Mouse (Mus musculus): ENCODE measurements at regions not wholly inside any gene's neighbourhood (a gene's known extent, or its start where the extent isn't known, plus 50 kb on each side); places are given as distances from the start of the nearest gene placed in this dataset.
"Not testable (repeated sequence)": the region's sequence is repeated elsewhere in the genome, so short reads cannot be mapped to it uniquely, and the experiment has no call there.

- WGBS = 80% methylated on average over 2 of the region's 2 CpGs
- ATAC-seq (replicated peaks) = no peak
Observed at GRCm38 (mm10) chr17:62160301-62160700, 720.8 kb downstream of the Efna5 start.

GRCm38 (mm10) chr17:62135050-62135449 lies 746.1 kb downstream of the Efna5 start:
- Histone ChIP-seq H3K27me3 (no peaks in the 10 kb centered on the region), H3K36me3 (no peaks in the 10 kb centered on the region), H3K4me2 (replicated peaks) (no peak overlapping the region), H3K9ac (replicated peaks) (no peak overlapping the region), H3K4me1 (no peaks in the 10 kb centered on the region), H3K9me3 (no peaks in the 10 kb centered on the region), H3K27ac (replicated peaks) (no peak overlapping the region), H3K4me3 (no peak overlapping the region)
- 0 out of 2 replicates have a peak, but pooled peaks have one; percentile 35 for ATAC-seq (replicated peaks)
- 21% methylated on average over 3 of the region's 3 CpGs for WGBS

More at GRCm38 (mm10) chr17:62160301-62160700, 720.8 kb downstream of the Efna5 start:
- no peaks in the 10 kb centered on the region for H3K36me3 ChIP-seq
- H3K27ac ChIP-seq (replicated peaks) = no peak overlapping the region
- H3K4me1 ChIP-seq = no peaks in the 10 kb centered on the region
- H3K27me3 ChIP-seq = no peaks in the 10 kb centered on the region
- no peak overlapping the region for H3K4me3 ChIP-seq
- H3K9ac ChIP-seq (replicated peaks) = no peak overlapping the region
- H3K4me2 ChIP-seq (replicated peaks) = no peak overlapping the region
- H3K9me3 ChIP-seq = no peaks in the 10 kb centered on the region

GRCm38 (mm10) chr17:62111703-62112102 lies 769.4 kb downstream of the Efna5 start:
- WGBS = 92% methylated on average over 3 of the region's 3 CpGs
- not testable (repeated sequence) for H3K27ac ChIP-seq (replicated peaks); H3K9ac ChIP-seq (replicated peaks); H3K36me3 ChIP-seq; ATAC-seq (replicated peaks); H3K9me3 ChIP-seq; H3K4me1 ChIP-seq; H3K4me3 ChIP-seq; H3K4me2 ChIP-seq (replicated peaks); H3K27me3 ChIP-seq

GRCm38 (mm10) chr17:62109052-62109451 lies 772.1 kb downstream of the Efna5 start:
- no peak overlapping the region for H3K4me3 ChIP-seq
- no peak for ATAC-seq (replicated peaks)
- no peaks in the 10 kb centered on the region for H3K9me3 ChIP-seq
- H3K4me1 ChIP-seq = no peaks in the 10 kb centered on the region
- H3K9ac ChIP-seq (replicated peaks) = no peak overlapping the region
- H3K27ac ChIP-seq (replicated peaks) = no peak overlapping the region
- no peaks in the 10 kb centered on the region for H3K36me3 ChIP-seq
- no peak overlapping the region for H3K4me2 ChIP-seq (replicated peaks)
- H3K27me3 ChIP-seq = no peaks in the 10 kb centered on the region

- Histone ChIP-seq H3K9me3 (no peaks in the 10 kb centered on the region), H3K4me1 (no peaks in the 10 kb centered on the region), H3K27ac (replicated peaks) (no peak overlapping the region), H3K36me3 (no peaks in the 10 kb centered on the region), H3K4me2 (replicated peaks) (no peak overlapping the region), H3K4me3 (no peak overlapping the region), H3K27me3 (no peaks in the 10 kb centered on the region), H3K9ac (replicated peaks) (no peak overlapping the region)
- ATAC-seq (replicated peaks) = no peak
- 62% methylated on average over 4 of the region's 4 CpGs for WGBS
Observed at GRCm38 (mm10) chr17:62083281-62083680, 797.8 kb downstream of the Efna5 start.

GRCm38 (mm10) chr17:62077604-62078003 lies 803.5 kb downstream of the Efna5 start:
- Histone ChIP-seq H3K36me3 (no peaks in the 10 kb centered on the region), H3K4me1 (peaks cover 4% of the 10 kb centered on the region; the same call in 1 of the 2 replicates), H3K27ac (replicated peaks) (no peak overlapping the region), H3K9ac (replicated peaks) (no peak overlapping the region), H3K4me2 (replicated peaks) (no peak overlapping the region), H3K9me3 (no peaks in the 10 kb centered on the region), H3K27me3 (no peaks in the 10 kb centered on the region), H3K4me3 (no peak overlapping the region)
- ATAC-seq (replicated peaks) = peak; percentile 63; the same call in 1 of the 2 replicates
- WGBS = 45% methylated on average over 7 of the region's 7 CpGs

- 89% methylated on average over 1 of the region's 1 CpGs for WGBS
- no peak for ATAC-seq (replicated peaks)
- Histone ChIP-seq H3K9ac (replicated peaks) (no peak overlapping the region), H3K27ac (replicated peaks) (no peak overlapping the region), H3K4me2 (replicated peaks) (no peak overlapping the region), H3K27me3 (no peaks in the 10 kb centered on the region), H3K4me3 (no peak overlapping the region), H3K36me3 (no peaks in the 10 kb centered on the region), H3K9me3 (no peaks in the 10 kb centered on the region), H3K4me1 (no peaks in the 10 kb centered on the region)
Observed at GRCm38 (mm10) chr17:62064939-62065338, 816.2 kb downstream of the Efna5 start.

GRCm38 (mm10) chr17:62058016-62058415 lies 823.1 kb downstream of the Efna5 start:
- Histone ChIP-seq H3K27me3 (no peaks in the 10 kb centered on the region), H3K27ac (replicated peaks) (no peak overlapping the region), H3K4me3 (no peak overlapping the region), H3K9me3 (no peaks in the 10 kb centered on the region), H3K4me1 (no peaks in the 10 kb centered on the region), H3K36me3 (no peaks in the 10 kb centered on the region), H3K9ac (replicated peaks) (no peak overlapping the region), H3K4me2 (replicated peaks) (no peak overlapping the region)
- ATAC-seq (replicated peaks) = no peak
- WGBS = 83% methylated on average over 3 of the region's 3 CpGs

GRCm38 (mm10) chr17:62054801-62055200 lies 826.3 kb downstream of the Efna5 start:
- no peaks in the 10 kb centered on the region for H3K36me3 ChIP-seq
- WGBS = 66% methylated on average over 6 of the region's 6 CpGs
- H3K4me1 ChIP-seq = no peaks in the 10 kb centered on the region
- no peaks in the 10 kb centered on the region for H3K27me3 ChIP-seq
- ATAC-seq (replicated peaks) = no peak
- no peak overlapping the region for H3K4me3 ChIP-seq
- no peak overlapping the region for H3K4me2 ChIP-seq (replicated peaks)
- H3K27ac ChIP-seq (replicated peaks) = no peak overlapping the region
- H3K9me3 ChIP-seq = no peaks in the 10 kb centered on the region
- H3K9ac ChIP-seq (replicated peaks) = no peak overlapping the region

GRCm38 (mm10) chr17:62048989-62049388 lies 832.1 kb downstream of the Efna5 start:
- Histone ChIP-seq H3K4me1 (no peaks in the 10 kb centered on the region), H3K27me3 (no peaks in the 10 kb centered on the region), H3K4me3 (no peak overlapping the region), H3K36me3 (no peaks in the 10 kb centered on the region), H3K9me3 (no peaks in the 10 kb centered on the region), H3K27ac (replicated peaks) (no peak overlapping the region), H3K4me2 (replicated peaks) (no peak overlapping the region), H3K9ac (replicated peaks) (no peak overlapping the region)
- WGBS = 58% methylated on average over 3 of the region's 3 CpGs
- no peak for ATAC-seq (replicated peaks)

- 46% methylated on average over 1 of the region's 1 CpGs for WGBS
- no peak overlapping the region for H3K4me3 ChIP-seq
- H3K4me2 ChIP-seq (replicated peaks) = no peak overlapping the region
- no peak overlapping the region for H3K27ac ChIP-seq (replicated peaks)
- no peaks in the 10 kb centered on the region for H3K36me3 ChIP-seq
- H3K4me1 ChIP-seq = no peaks in the 10 kb centered on the region
- no peaks in the 10 kb centered on the region for H3K9me3 ChIP-seq
- no peak overlapping the region for H3K9ac ChIP-seq (replicated peaks)
- no peak for ATAC-seq (replicated peaks)
- no peaks in the 10 kb centered on the region for H3K27me3 ChIP-seq
Observed at GRCm38 (mm10) chr17:62030614-62031013, 850.5 kb downstream of the Efna5 start.
